Mouse (Mus musculus) lung, postnatal 0 days (tissue): ENCODE results near the gene Afm.

Experiments
- CTCF ChIP-seq: IDR thresholded peaks from 2 replicates; pipeline ENCODE4 v1.5.1; 2016; ENCODE audit warnings: antibody characterized with exemption, mild to moderate bottlenecking
- EP300 ChIP-seq: IDR thresholded peaks from 2 replicates; pipeline ENCODE4 v1.6.1; 2016; ENCODE audit warnings: antibody characterized with exemption, mild to moderate bottlenecking, control low read depth

GRCm38 (mm10) chr5:90473902-90474301 lies 44.8 kb upstream of the Afm start:
- TF ChIP-seq CTCF: no peak
- no peak for TF ChIP-seq EP300
